Mouse (Mus musculus): ENCODE results near the gene Sgca.

DNA sequence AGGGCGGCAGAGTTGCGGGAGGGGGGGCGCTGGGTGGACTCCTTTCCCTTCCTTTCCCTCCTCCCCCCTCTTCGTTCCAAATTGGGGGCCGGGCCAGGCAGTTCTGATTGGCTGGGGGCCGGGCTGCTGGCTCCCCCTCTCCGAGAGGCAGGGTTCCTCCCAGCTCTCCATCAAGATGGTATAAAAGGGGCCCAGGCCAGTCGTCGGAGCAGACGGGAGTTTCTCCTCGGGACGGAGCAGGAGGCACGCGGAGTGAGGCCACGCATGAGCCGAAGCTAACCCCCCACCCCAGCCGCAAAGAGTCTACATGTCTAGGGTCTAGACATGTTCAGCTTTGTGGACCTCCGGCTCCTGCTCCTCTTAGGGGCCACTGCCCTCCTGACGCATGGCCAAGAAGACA is 40.1 kb downstream of the Sgca start, which contains the start of gene Col1a1:
- TF ChIP-seq CTCF (IDR thresholded peaks at IDR 0.05; ENCODE audit: insufficient read depth, low read length) (no peak), POLR2A (IDR thresholded peaks at IDR 0.05; ENCODE audit: borderline replicate concordance, extremely low read depth, low read depth, low read length) (peak; percentile 97)

Measured in lung, adult 2 months (tissue).